Mouse (Mus musculus) CH12F3 (cell line): Measurements from ENCODE around the gene Thtpa.

Source experiments
- in situ Hi-C: fragments of 300-500 bp; cut with MboI; formaldehyde crosslinking; loops from 2 replicates; pipeline ENCODE4 v1.14.3; 2020; ENCODE audit warnings: low sequenced_read_pairs

The Thtpa gene

GRCm38 (mm10) chr14:55077481-55078365 lies 16.9 kb upstream of the Thtpa start:
- in situ Hi-C loops = no loop called here

GRCm38 (mm10) chr14:55078366-55078989 lies 16.1 kb upstream of the Thtpa start:
- in situ Hi-C loops = no loop called here

GRCm38 (mm10) chr14:55079214-55079970 lies 15.2 kb upstream of the Thtpa start:
- in situ Hi-C loops = no loop called here

GRCm38 (mm10) chr14:55081105-55081504 lies 13.5 kb upstream of the Thtpa start:
- in situ Hi-C loops = loop anchor here (5.0 kb wide), 1 partner anchor 54 kb away; no protein-coding TSS in a partner anchor

- in situ Hi-C loops = loop anchor here (5.0 kb wide), 1 partner anchor 56 kb away; no protein-coding TSS in a partner anchor
Observed at GRCm38 (mm10) chr14:55083481-55083880, 11.1 kb upstream of the Thtpa start.

GRCm38 (mm10) chr14:55085324-55086008 lies 9.1 kb upstream of the Thtpa start:
- in situ Hi-C loops = no loop called here

GRCm38 (mm10) chr14:55086009-55086514 lies 8.5 kb upstream of the Thtpa start:
- in situ Hi-C loops = no loop called here

- in situ Hi-C loops = no loop called here
Observed at GRCm38 (mm10) chr14:55089199-55089947, 5.2 kb upstream of the Thtpa start.

- in situ Hi-C loops = no loop called here
Observed at GRCm38 (mm10) chr14:55091209-55091865, 3.2 kb upstream of the Thtpa start.

- in situ Hi-C loops = no loop called here
Observed at GRCm38 (mm10) chr14:55092011-55092577, 2.5 kb upstream of the Thtpa start, which contains the start of gene Zfhx2. Zfhx2 (minus strand) TSS chr14:55092324.

GRCm38 (mm10) chr14:55093927-55094326 lies 657 bp upstream of the Thtpa start:
- in situ Hi-C loops = no loop called here

- in situ Hi-C loops = no loop called here
Observed at GRCm38 (mm10) chr14:55095263-55095662, 679 bp downstream of the Thtpa start.

GRCm38 (mm10) chr14:55095671-55096070 lies 1.1 kb downstream of the Thtpa start:
- in situ Hi-C loops = no loop called here

- in situ Hi-C loops = no loop called here
Observed at GRCm38 (mm10) chr14:55096573-55097087, 2.0 kb downstream of the Thtpa start.

- in situ Hi-C loops = no loop called here
Observed at GRCm38 (mm10) chr14:55097646-55098045, 3.1 kb downstream of the Thtpa start.

GRCm38 (mm10) chr14:55098067-55098466 lies 3.5 kb downstream of the Thtpa start:
- in situ Hi-C loops = no loop called here

- in situ Hi-C loops = no loop called here
Observed at GRCm38 (mm10) chr14:55101592-55101991, 7.0 kb downstream of the Thtpa start.

GRCm38 (mm10) chr14:55102253-55102785 lies 7.7 kb downstream of the Thtpa start:
- in situ Hi-C loops = no loop called here
